Mouse (Mus musculus): ENCODE measurements at regions not wholly inside any gene's neighbourhood (a gene's known extent, or its start where the extent isn't known, plus 50 kb on each side); places are given as distances from the start of the nearest gene placed in this dataset.

DNA sequence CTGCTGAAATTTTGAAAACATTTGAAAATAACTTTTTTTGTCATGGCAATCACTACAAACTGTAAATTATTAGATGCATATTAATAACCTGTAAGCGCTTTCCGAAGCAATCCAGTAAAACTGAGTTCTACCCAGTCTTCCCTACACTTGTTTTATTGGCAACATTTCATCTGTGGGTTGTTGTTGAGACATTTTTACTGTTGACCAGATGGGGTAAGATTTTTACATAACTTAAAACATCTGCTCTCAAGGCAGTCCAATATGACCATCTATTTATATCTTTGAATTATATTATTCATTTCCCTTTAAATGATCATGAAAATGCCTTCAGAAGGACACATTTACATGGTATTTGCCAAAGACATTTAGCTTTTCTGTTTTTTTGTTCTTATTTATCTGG is 520.5 kb downstream of the Olfm4 start:
- DNase-seq: no peak
- TF ChIP-seq POLR2A (IDR thresholded peaks at IDR 0.05; ENCODE audit: borderline replicate concordance, extremely low read depth, low read depth, low read length) (no peak), CTCF (IDR thresholded peaks at IDR 0.05; ENCODE audit: insufficient read depth, low read length) (no peak)
- Histone ChIP-seq H3K4me3 (replicated peaks; ENCODE audit: extremely low read depth, low read depth, low read length) (no peak overlapping the region), H3K4me1 (ENCODE audit: control insufficient read depth, insufficient read depth, low read length) (no peaks in the 10 kb centered on the region)
- 88% methylated on average over 2 of the region's 2 CpGs for WGBS

- DNase-seq: no peak
- no peak for TF ChIP-seq CTCF (IDR thresholded peaks at IDR 0.05; ENCODE audit: insufficient read depth, low read length)
- TF ChIP-seq POLR2A (IDR thresholded peaks at IDR 0.05; ENCODE audit: borderline replicate concordance, extremely low read depth, low read depth, low read length): no peak
- Histone ChIP-seq H3K4me3 (replicated peaks; ENCODE audit: extremely low read depth, low read depth, low read length) (no peak overlapping the region), H3K4me1 (ENCODE audit: control insufficient read depth, insufficient read depth, low read length) (no peaks in the 10 kb centered on the region)
- WGBS: 88% methylated on average over 2 of the region's 2 CpGs
Observed at GRCm38 (mm10) chr14:80516626-80517025, 532.7 kb downstream of the Olfm4 start.

GRCm38 (mm10) chr14:80521216-80521615 is 537.3 kb downstream of the Olfm4 start:
- TF ChIP-seq CTCF (IDR thresholded peaks at IDR 0.05; ENCODE audit: insufficient read depth, low read length) (no peak), POLR2A (IDR thresholded peaks at IDR 0.05; ENCODE audit: borderline replicate concordance, extremely low read depth, low read depth, low read length) (no peak)
- H3K4me1 ChIP-seq (ENCODE audit: control insufficient read depth, insufficient read depth, low read length): no peaks in the 10 kb centered on the region
- WGBS: 52% methylated on average over 1 of the region's 1 CpGs
- no peak overlapping the region for H3K4me3 ChIP-seq (replicated peaks; ENCODE audit: extremely low read depth, low read depth, low read length)
- no peak for DNase-seq

GRCm38 (mm10) chr14:80521631-80522030 is 537.8 kb downstream of the Olfm4 start:
- WGBS: 54% methylated on average over 1 of the region's 1 CpGs
- TF ChIP-seq POLR2A (IDR thresholded peaks at IDR 0.05; ENCODE audit: borderline replicate concordance, extremely low read depth, low read depth, low read length) (no peak), CTCF (IDR thresholded peaks at IDR 0.05; ENCODE audit: insufficient read depth, low read length) (no peak)
- DNase-seq: no peak
- Histone ChIP-seq H3K4me1 (ENCODE audit: control insufficient read depth, insufficient read depth, low read length) (no peaks in the 10 kb centered on the region), H3K4me3 (replicated peaks; ENCODE audit: extremely low read depth, low read depth, low read length) (no peak overlapping the region)

GRCm38 (mm10) chr14:80522536-80522935 is 538.7 kb downstream of the Olfm4 start:
- Histone ChIP-seq H3K4me3 (replicated peaks; ENCODE audit: extremely low read depth, low read depth, low read length) (no peak overlapping the region), H3K4me1 (ENCODE audit: control insufficient read depth, insufficient read depth, low read length) (no peaks in the 10 kb centered on the region)
- TF ChIP-seq CTCF (IDR thresholded peaks at IDR 0.05; ENCODE audit: insufficient read depth, low read length) (no peak), POLR2A (IDR thresholded peaks at IDR 0.05; ENCODE audit: borderline replicate concordance, extremely low read depth, low read depth, low read length) (no peak)
- DNase-seq: no peak
- WGBS: 73% methylated on average over 3 of the region's 3 CpGs

- Histone ChIP-seq H3K4me1 (ENCODE audit: control insufficient read depth, insufficient read depth, low read length) (no peaks in the 10 kb centered on the region), H3K4me3 (replicated peaks; ENCODE audit: extremely low read depth, low read depth, low read length) (no peak overlapping the region)
- no peak for DNase-seq
- 70% methylated on average over 9 of the region's 9 CpGs for WGBS
- TF ChIP-seq CTCF (IDR thresholded peaks at IDR 0.05; ENCODE audit: insufficient read depth, low read length) (no peak), POLR2A (IDR thresholded peaks at IDR 0.05; ENCODE audit: borderline replicate concordance, extremely low read depth, low read depth, low read length) (no peak)
Observed at GRCm38 (mm10) chr14:80528419-80529028, 544.6 kb downstream of the Olfm4 start.

DNA sequence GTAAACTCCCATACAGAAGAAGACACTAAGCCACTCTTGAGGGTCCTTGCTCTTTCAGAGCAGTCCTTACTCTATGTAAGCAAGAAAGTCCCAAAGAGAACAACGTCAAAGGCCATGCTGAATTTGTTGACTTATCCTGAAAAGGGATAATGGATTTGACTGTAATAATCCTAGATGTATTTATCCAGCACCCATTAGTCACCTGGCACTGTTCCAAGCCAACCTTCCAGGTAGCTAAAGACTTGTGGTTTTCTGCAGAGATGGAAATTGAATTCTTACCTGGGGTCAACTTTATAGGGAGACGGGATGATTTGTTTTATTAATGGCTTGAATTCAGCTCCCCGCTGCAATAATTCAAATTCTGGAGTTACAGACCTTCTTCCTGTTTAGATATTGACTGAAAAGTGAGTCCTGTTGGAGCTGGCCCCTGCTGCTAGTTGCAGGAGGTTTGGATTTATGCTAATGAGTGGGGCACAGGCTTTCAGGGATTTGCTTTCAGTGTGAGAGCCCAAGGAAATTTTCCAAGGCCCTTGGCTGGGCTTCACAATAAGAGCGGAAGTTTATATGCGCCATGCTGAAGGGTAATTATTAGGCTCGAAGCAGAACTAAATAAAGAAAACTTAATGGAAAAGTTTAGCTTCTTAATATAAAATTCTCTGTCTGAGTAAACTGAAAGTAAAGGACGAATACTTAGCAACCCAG is 552.3 kb downstream of the Olfm4 start:
- DNase-seq: no peak
- WGBS: 46% methylated on average over 7 of the region's 7 CpGs
- Histone ChIP-seq H3K4me1 (ENCODE audit: control insufficient read depth, insufficient read depth, low read length) (no peaks in the 10 kb centered on the region), H3K4me3 (replicated peaks; ENCODE audit: extremely low read depth, low read depth, low read length) (no peak overlapping the region)
- TF ChIP-seq CTCF (IDR thresholded peaks at IDR 0.05; ENCODE audit: insufficient read depth, low read length) (no peak), POLR2A (IDR thresholded peaks at IDR 0.05; ENCODE audit: borderline replicate concordance, extremely low read depth, low read depth, low read length) (no peak)

- TF ChIP-seq CTCF (IDR thresholded peaks at IDR 0.05; ENCODE audit: insufficient read depth, low read length): no peak
- no peak overlapping the region for H3K4me3 ChIP-seq (replicated peaks; ENCODE audit: extremely low read depth, low read depth, low read length)
- no peaks in the 10 kb centered on the region for H3K4me1 ChIP-seq (ENCODE audit: control insufficient read depth, insufficient read depth, low read length)
- WGBS: 78% methylated on average over 11 of the region's 11 CpGs
- no peak for DNase-seq
Observed at GRCm38 (mm10) chr14:80559950-80560349, 576.1 kb downstream of the Olfm4 start.
